Mouse (Mus musculus): ENCODE measurements at regions not wholly inside any gene's neighbourhood (a gene's known extent, or its start where the extent isn't known, plus 50 kb on each side); places are given as distances from the start of the nearest gene placed in this dataset.

DNA sequence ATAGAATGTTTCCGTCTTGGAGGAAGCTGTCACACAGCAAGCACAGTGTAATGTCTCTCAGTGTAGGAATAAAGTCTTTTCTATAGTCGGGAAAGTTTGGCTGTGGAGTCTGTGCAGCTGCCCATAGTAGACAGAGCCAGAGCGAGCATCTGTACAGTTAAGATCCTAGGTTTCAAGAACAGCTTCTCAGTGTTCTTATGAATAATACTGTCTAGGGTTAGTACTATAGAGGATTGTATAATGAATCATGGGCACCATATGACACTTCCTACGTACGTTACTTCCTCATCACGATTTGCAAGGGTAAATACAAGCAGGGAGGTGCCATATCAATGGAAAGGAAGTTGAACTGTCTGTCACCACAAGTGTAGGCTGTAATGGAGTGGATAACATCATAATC, 645.6 kb upstream of the Negr1 start:
- TF ChIP-seq TAL1 (conservative IDR thresholded peaks at IDR 0.05; ENCODE audit: low read depth, low read length): no peak
- TF ChIP-seq CTCF (IDR thresholded peaks at IDR 0.05; ENCODE audit: low read depth, low read length): no peak
- no peak for TF ChIP-seq POLR2AphosphoS5 (IDR thresholded peaks at IDR 0.05; ENCODE audit: insufficient replicate concordance, low read depth, low read length)
- no peak for TF ChIP-seq GATA1 (IDR thresholded peaks at IDR 0.05; ENCODE audit: borderline replicate concordance, low read length)
